Mouse (Mus musculus): ENCODE measurements at regions not wholly inside any gene's neighbourhood (a gene's known extent, or its start where the extent isn't known, plus 50 kb on each side); places are given as distances from the start of the nearest gene placed in this dataset.
A peak's percentile ranks its signal among the peaks of the same experiment; 100 is the strongest.

DNA sequence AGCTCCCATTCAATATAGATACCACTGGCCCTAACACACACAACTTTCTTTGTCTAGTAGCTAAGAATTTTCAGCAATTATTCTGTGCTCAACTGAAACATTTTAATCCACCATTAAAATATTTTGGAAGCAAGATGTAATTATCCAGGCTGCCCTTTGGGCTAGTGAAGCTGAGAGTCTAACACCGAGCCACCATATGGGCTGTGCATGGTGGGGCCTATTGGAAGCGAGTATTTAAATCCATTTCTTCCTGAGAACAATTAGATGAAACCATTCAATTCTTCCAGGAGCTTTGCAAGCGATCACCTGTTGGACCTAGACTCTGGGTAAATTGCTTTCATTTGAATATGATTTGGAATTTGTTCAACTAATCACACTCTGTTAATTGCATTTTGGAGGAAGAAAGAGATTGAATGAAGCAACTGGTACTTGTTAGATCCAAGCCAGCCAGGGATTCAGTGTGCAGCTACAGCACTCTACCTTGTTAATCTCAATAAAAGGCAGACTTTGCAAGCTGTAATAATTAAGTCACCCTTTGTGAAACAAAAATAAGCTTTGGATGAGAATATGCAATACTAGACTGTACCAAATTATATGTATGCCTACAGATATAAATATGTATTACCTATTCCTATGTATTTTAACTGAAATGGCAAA lies 1533.6 kb upstream of the Tenm4 start:
- Histone ChIP-seq H3K36me3 (ENCODE audit: control insufficient read depth, insufficient read depth, low read length) (no peaks in the 10 kb centered on the region), H3K27me3 (ENCODE audit: control insufficient read depth, insufficient read depth, low read length) (no peaks in the 10 kb centered on the region), H3K4me2 (ENCODE audit: low read depth, severe bottlenecking) (no peak overlapping the region), H3K4me3 (ENCODE audit: low read depth, low read length) (no peak overlapping the region), H3K27ac (replicated peaks; ENCODE audit: low read depth, low read length) (no peak overlapping the region), H3K9me3 (ENCODE audit: control insufficient read depth, low read length) (no peaks in the 10 kb centered on the region), H3K9ac (ENCODE audit: low read length) (no peak overlapping the region), H3K4me1 (ENCODE audit: control insufficient read depth, insufficient read depth, low read length) (no peaks in the 10 kb centered on the region)
- WGBS = 76% methylated on average over 3 of the region's 3 CpGs
- no peak for DNase-seq (ENCODE audit: low spot score)
- ATAC-seq (ENCODE audit: insufficient number of reproducible peaks, low FRiP score, low TSS enrichment, low read depth) = no peak

DNA sequence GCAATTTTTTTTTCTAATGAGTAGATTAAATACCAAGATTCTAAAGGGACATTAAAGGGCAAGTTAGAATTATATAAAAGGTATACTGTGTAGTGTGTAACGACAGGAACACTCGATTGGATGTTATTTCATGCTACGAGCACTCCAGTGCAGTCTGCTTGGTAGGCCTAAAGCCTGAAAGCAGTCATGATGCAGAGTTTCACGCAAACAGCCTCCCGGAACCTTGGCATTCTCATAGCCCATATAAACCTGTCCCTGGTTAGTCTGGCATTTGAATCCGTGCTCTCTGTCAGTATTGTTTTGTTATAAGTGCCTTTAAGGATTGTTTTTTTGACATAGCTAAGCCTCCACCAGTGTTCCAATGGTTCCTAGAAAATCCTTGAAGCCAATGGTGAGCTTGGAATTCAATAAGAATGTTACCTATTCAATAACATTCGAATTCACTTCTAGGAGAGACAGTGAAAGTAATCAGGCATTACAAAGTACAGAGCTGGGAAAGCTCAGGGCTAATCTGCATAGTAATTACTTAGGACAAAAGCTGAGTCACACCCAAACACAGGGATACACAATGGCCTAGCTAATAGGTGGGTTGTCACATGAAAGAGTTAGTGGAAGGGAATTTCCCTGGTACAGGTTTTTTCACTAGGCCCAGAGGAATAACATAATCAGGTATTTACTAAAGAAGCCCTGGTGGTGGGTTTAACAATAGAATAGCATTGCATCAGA lies 1526.3 kb upstream of the Tenm4 start:
- ATAC-seq (ENCODE audit: insufficient number of reproducible peaks, low FRiP score, low TSS enrichment, low read depth) (no peak), DNase-seq (ENCODE audit: low spot score) (no peak)
- no peaks in the 10 kb centered on the region for H3K9me3 ChIP-seq (ENCODE audit: control insufficient read depth, low read length)
- 69% methylated on average over 7 of the region's 7 CpGs for WGBS
- no peak overlapping the region for H3K4me3 ChIP-seq (ENCODE audit: low read depth, low read length)
- no peak overlapping the region for H3K9ac ChIP-seq (ENCODE audit: low read length)
- no peaks in the 10 kb centered on the region for H3K27me3 ChIP-seq (ENCODE audit: control insufficient read depth, insufficient read depth, low read length)
- no peaks in the 10 kb centered on the region for H3K36me3 ChIP-seq (ENCODE audit: control insufficient read depth, insufficient read depth, low read length)
- no peak overlapping the region for H3K27ac ChIP-seq (replicated peaks; ENCODE audit: low read depth, low read length)
- no peak overlapping the region for H3K4me2 ChIP-seq (ENCODE audit: low read depth, severe bottlenecking)
- no peaks in the 10 kb centered on the region for H3K4me1 ChIP-seq (ENCODE audit: control insufficient read depth, insufficient read depth, low read length)

DNA sequence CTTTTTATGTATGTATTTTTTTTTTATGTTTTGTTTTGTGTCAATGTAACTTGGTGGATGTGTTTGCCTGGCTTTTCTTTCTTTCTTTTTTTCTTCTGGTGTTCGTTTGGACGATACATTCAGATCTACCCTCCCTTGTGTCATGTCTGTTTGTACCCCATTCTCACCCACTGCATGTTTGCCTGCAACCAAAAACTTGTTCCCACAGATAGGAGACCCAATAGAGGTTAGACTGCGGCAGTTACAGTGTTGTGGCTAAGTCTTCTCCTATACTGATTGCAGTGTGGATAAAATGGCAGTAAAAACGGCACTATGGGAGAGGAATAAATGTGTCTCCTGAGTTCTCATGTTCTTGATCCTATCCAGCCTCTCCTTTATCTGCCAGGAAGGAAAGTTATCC lies 1525.7 kb upstream of the Tenm4 start:
- 69% methylated on average over 4 of the region's 4 CpGs for WGBS
- Histone ChIP-seq H3K36me3 (ENCODE audit: control insufficient read depth, insufficient read depth, low read length) (no peaks in the 10 kb centered on the region), H3K4me3 (ENCODE audit: low read depth, low read length) (no peak overlapping the region), H3K9me3 (ENCODE audit: control insufficient read depth, low read length) (no peaks in the 10 kb centered on the region), H3K27ac (replicated peaks; ENCODE audit: low read depth, low read length) (no peak overlapping the region), H3K4me1 (ENCODE audit: control insufficient read depth, insufficient read depth, low read length) (no peaks in the 10 kb centered on the region), H3K9ac (ENCODE audit: low read length) (no peak overlapping the region), H3K4me2 (ENCODE audit: low read depth, severe bottlenecking) (no peak overlapping the region), H3K27me3 (ENCODE audit: control insufficient read depth, insufficient read depth, low read length) (no peaks in the 10 kb centered on the region)
- DNase-seq (ENCODE audit: low spot score) (no peak), ATAC-seq (ENCODE audit: insufficient number of reproducible peaks, low FRiP score, low TSS enrichment, low read depth) (no peak)

DNA sequence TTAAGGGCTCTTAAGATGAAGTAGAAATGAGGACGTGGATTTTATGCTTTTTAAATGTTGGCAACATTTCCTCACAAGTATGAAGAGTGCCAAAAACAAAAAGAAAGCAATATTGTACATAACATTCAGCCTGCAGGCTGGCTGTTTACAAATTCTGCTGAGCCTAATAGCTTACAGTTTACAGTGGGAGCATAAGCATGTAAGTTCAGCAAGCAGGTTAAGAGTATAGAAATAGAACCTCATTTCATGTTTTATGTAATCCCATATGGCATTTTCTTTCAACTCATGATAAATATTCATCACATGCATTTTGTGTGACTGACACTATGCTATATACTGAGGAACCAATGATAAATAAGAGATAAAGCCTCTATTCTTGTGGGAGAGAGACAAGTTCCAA lies 1520.6 kb upstream of the Tenm4 start:
- ATAC-seq (ENCODE audit: insufficient number of reproducible peaks, low FRiP score, low TSS enrichment, low read depth) = no peak
- no peaks in the 10 kb centered on the region for H3K4me1 ChIP-seq (ENCODE audit: control insufficient read depth, insufficient read depth, low read length)

GRCm38 (mm10) chr7:94666392-94667155 lies 1504.5 kb upstream of the Tenm4 start:
- Histone ChIP-seq H3K4me1 (ENCODE audit: control insufficient read depth, insufficient read depth, low read length) (no peaks in the 10 kb centered on the region), H3K27me3 (ENCODE audit: control insufficient read depth, insufficient read depth, low read length) (no peaks in the 10 kb centered on the region), H3K9ac (ENCODE audit: low read length) (no peak overlapping the region), H3K27ac (replicated peaks; ENCODE audit: low read depth, low read length) (no peak overlapping the region), H3K9me3 (ENCODE audit: control insufficient read depth, low read length) (no peaks in the 10 kb centered on the region), H3K4me3 (ENCODE audit: low read depth, low read length) (no peak overlapping the region), H3K4me2 (ENCODE audit: low read depth, severe bottlenecking) (no peak overlapping the region), H3K36me3 (ENCODE audit: control insufficient read depth, insufficient read depth, low read length) (no peaks in the 10 kb centered on the region)
- no peak for DNase-seq (ENCODE audit: low spot score)
- ATAC-seq (ENCODE audit: insufficient number of reproducible peaks, low FRiP score, low TSS enrichment, low read depth) = no peak
- 81% methylated on average over 4 of the region's 4 CpGs for WGBS

More for the DNA sequence above, 1520.6 kb upstream of the Tenm4 start:
- no peaks in the 10 kb centered on the region for H3K27me3 ChIP-seq (ENCODE audit: control insufficient read depth, insufficient read depth, low read length)
- H3K27ac ChIP-seq (replicated peaks; ENCODE audit: low read depth, low read length) = no peak overlapping the region
- no peaks in the 10 kb centered on the region for H3K36me3 ChIP-seq (ENCODE audit: control insufficient read depth, insufficient read depth, low read length)
- H3K4me2 ChIP-seq (ENCODE audit: low read depth, severe bottlenecking) = no peak overlapping the region
- WGBS = 60% methylated on average over 1 of the region's 1 CpGs
- H3K9ac ChIP-seq (ENCODE audit: low read length) = no peak overlapping the region
- H3K9me3 ChIP-seq (ENCODE audit: control insufficient read depth, low read length) = no peaks in the 10 kb centered on the region
- H3K4me3 ChIP-seq (ENCODE audit: low read depth, low read length) = no peak overlapping the region
- no peak for DNase-seq (ENCODE audit: low spot score)

GRCm38 (mm10) chr7:94668296-94668695 lies 1502.8 kb upstream of the Tenm4 start:
- ATAC-seq (ENCODE audit: insufficient number of reproducible peaks, low FRiP score, low TSS enrichment, low read depth) (no peak), DNase-seq (ENCODE audit: low spot score) (no peak)
- Histone ChIP-seq H3K27ac (replicated peaks; ENCODE audit: low read depth, low read length) (no peak overlapping the region), H3K9ac (ENCODE audit: low read length) (no peak overlapping the region), H3K4me3 (ENCODE audit: low read depth, low read length) (no peak overlapping the region), H3K4me1 (ENCODE audit: control insufficient read depth, insufficient read depth, low read length) (no peaks in the 10 kb centered on the region), H3K36me3 (ENCODE audit: control insufficient read depth, insufficient read depth, low read length) (no peaks in the 10 kb centered on the region), H3K9me3 (ENCODE audit: control insufficient read depth, low read length) (no peaks in the 10 kb centered on the region), H3K4me2 (ENCODE audit: low read depth, severe bottlenecking) (no peak overlapping the region), H3K27me3 (ENCODE audit: control insufficient read depth, insufficient read depth, low read length) (no peaks in the 10 kb centered on the region)
- WGBS = 21% methylated on average over 1 of the region's 1 CpGs

- Histone ChIP-seq H3K4me3 (ENCODE audit: low read depth, low read length) (no peak overlapping the region), H3K4me2 (ENCODE audit: low read depth, severe bottlenecking) (no peak overlapping the region), H3K27ac (replicated peaks; ENCODE audit: low read depth, low read length) (no peak overlapping the region), H3K9me3 (ENCODE audit: control insufficient read depth, low read length) (no peaks in the 10 kb centered on the region), H3K36me3 (ENCODE audit: control insufficient read depth, insufficient read depth, low read length) (no peaks in the 10 kb centered on the region), H3K27me3 (ENCODE audit: control insufficient read depth, insufficient read depth, low read length) (no peaks in the 10 kb centered on the region), H3K9ac (ENCODE audit: low read length) (no peak overlapping the region), H3K4me1 (ENCODE audit: control insufficient read depth, insufficient read depth, low read length) (no peaks in the 10 kb centered on the region)
- DNase-seq (ENCODE audit: low spot score) (peak; percentile 23), ATAC-seq (ENCODE audit: insufficient number of reproducible peaks, low FRiP score, low TSS enrichment, low read depth) (peak; percentile 57; the same call in 1 of the 2 replicates)
- 27% methylated on average over 2 of the region's 2 CpGs for WGBS
Observed at GRCm38 (mm10) chr7:94668836-94669396, 1502.1 kb upstream of the Tenm4 start.

GRCm38 (mm10) chr7:94687887-94688286 lies 1483.2 kb upstream of the Tenm4 start:
- Histone ChIP-seq H3K4me1 (ENCODE audit: control insufficient read depth, insufficient read depth, low read length) (no peaks in the 10 kb centered on the region), H3K36me3 (ENCODE audit: control insufficient read depth, insufficient read depth, low read length) (no peaks in the 10 kb centered on the region), H3K27ac (replicated peaks; ENCODE audit: low read depth, low read length) (no peak overlapping the region), H3K4me2 (ENCODE audit: low read depth, severe bottlenecking) (no peak overlapping the region), H3K9me3 (ENCODE audit: control insufficient read depth, low read length) (no peaks in the 10 kb centered on the region), H3K4me3 (ENCODE audit: low read depth, low read length) (no peak overlapping the region), H3K9ac (ENCODE audit: low read length) (no peak overlapping the region), H3K27me3 (ENCODE audit: control insufficient read depth, insufficient read depth, low read length) (no peaks in the 10 kb centered on the region)
- DNase-seq (ENCODE audit: low spot score) (no peak), ATAC-seq (ENCODE audit: insufficient number of reproducible peaks, low FRiP score, low TSS enrichment, low read depth) (no peak)
- WGBS = 26% methylated on average over 2 of the region's 2 CpGs
